ENCODE assay signal across 8 mouse cellular contexts in genomic region chr8:119440250-119440951, GRCm38 (mm10). TPM values are rescaled to one million over a fixed set of nuclear protein-coding genes. Genes with fewer than 3 reads are reported as not detected.
DNase-seq lines count a peak whose midpoint lies in the region; ATAC-seq and TF ChIP-seq lines count a peak whose summit lies in the region.

No protein-coding gene starts in this region.

- H3K4me1 ChIP-seq in forebrain, embryonic 15.5 days: no peaks in the 10 kb centered on the region

- H3K9ac ChIP-seq in forebrain, embryonic 15.5 days (replicated peaks): no peak overlapping the region

- H3K9me3 ChIP-seq in forebrain, embryonic 15.5 days: no peaks in the 10 kb centered on the region

- no peaks in the 10 kb centered on the region for H3K36me3 ChIP-seq in forebrain, embryonic 15.5 days

- no peak overlapping the region for H3K27ac ChIP-seq in layer of hippocampus, adult 2 months
- no peak overlapping the region for H3K27ac ChIP-seq in forebrain, embryonic 15.5 days (replicated peaks)

- WGBS in forebrain, embryonic 15.5 days: 15% methylated on average over 16 of the region's 16 CpGs

- peak; percentile 60 to 61 for DNase-seq in layer of hippocampus, adult 2 months (ENCODE audit: low spot score in 2 of 2)
- DNase-seq in layer of hippocampus, adult 9-10 months (ENCODE audit: low spot score): no peak
- peak; percentile 42 for DNase-seq in c-Kit-positive CD71-positive TER-119-positive erythroid progenitor cells, embryonic 14.5 days (ENCODE audit: low spot score)
- DNase-seq in heart, postnatal 4 days: peak; percentile 86
- DNase-seq in layer of hippocampus, postnatal 36 days: peak; percentile 51 to 61
- peak; percentile 88 for DNase-seq in lung, postnatal 36 days
- DNase-seq in right cerebral cortex, postnatal 4 days: peak; percentile 49

- ATAC-seq in forebrain, embryonic 15.5 days (replicated peaks): peak; percentile 46; the same call in 1 of the 2 replicates

- TF ChIP-seq CTCF in layer of hippocampus, adult 2 months (conservative IDR thresholded peaks at IDR 0.05): peak; percentile 82

- no peak overlapping the region for H3K4me3 ChIP-seq in layer of hippocampus, adult 2 months
- H3K4me3 ChIP-seq in forebrain, embryonic 15.5 days: no peak overlapping the region

- H3K27me3 ChIP-seq in forebrain, embryonic 15.5 days: no peaks in the 10 kb centered on the region

- H3K4me2 ChIP-seq in forebrain, embryonic 15.5 days (replicated peaks): no peak overlapping the region

RNA-seq across cellular contexts. Expression of gene Necab2, which starts 6.1 kb away (rescaled TPM):
- 100 to 1,000 TPM in 1 of 2 experiments, 10 to 100 TPM in 1; 99.0 to 104 TPM for total RNA-seq in layer of hippocampus, adult 2 months (2021)
- polyA plus RNA-seq in forebrain, embryonic 15.5 days (2015; fragmentation: Nextera tagmentation; extraction: Ambion mirVana): 15.7 and 17.9 TPM in 2 replicates
- total RNA-seq in heart, postnatal 4 days (2021): under 1 TPM in 1 of 2 experiments, not detected in 1; 0.23 TPM
- total RNA-seq in layer of hippocampus, postnatal 36 days (2021): 100 to 1,000 TPM in 1 of 2 experiments, 10 to 100 TPM in 1; 94.4 to 116 TPM

RNA-seq across cellular contexts. Expression of gene Osgin1, which starts 6.5 kb away (rescaled TPM):
- total RNA-seq in layer of hippocampus, adult 2 months (2021): 1 to 10 TPM in 1 of 2 experiments, under 1 TPM in 1; 0.18 to 1.3 TPM
- 0.19 and 0.22 TPM in 2 replicates for polyA plus RNA-seq in forebrain, embryonic 15.5 days (2015; fragmentation: Nextera tagmentation; extraction: Ambion mirVana)
- total RNA-seq in heart, postnatal 4 days (2021): 1 to 10 TPM in 1 of 2 experiments, under 1 TPM in 1; 0.55 to 1.5 TPM
- under 1 TPM in 1 of 2 experiments, not detected in 1; 0.56 TPM for total RNA-seq in layer of hippocampus, postnatal 36 days (2021)

RNA-seq across cellular contexts. Expression of gene Mlycd, which starts 45.7 kb away (rescaled TPM):
- total RNA-seq in layer of hippocampus, adult 2 months (2021): 10 to 100 TPM; 29.1 to 30.8 TPM
- 14.7 and 15.2 TPM in 2 replicates for polyA plus RNA-seq in forebrain, embryonic 15.5 days (2015; fragmentation: Nextera tagmentation; extraction: Ambion mirVana)
- total RNA-seq in heart, postnatal 4 days (2021): 10 to 100 TPM; 70.4 to 72.5 TPM
- total RNA-seq in layer of hippocampus, postnatal 36 days (2021): 10 to 100 TPM; 26.5 to 28.6 TPM

Comparison
In these comparisons a context has a peak if more than half of its experiments do, and no peak if none do; other contexts are left out.
1. RNA of gene Necab2, which starts 6.1 kb away (total RNA-seq): 94.4 to 116 TPM in layer of hippocampus, postnatal 36 days and 99.0 to 104 TPM in layer of hippocampus, adult 2 months; 0.23 TPM in heart, postnatal 4 days; every median in the first group is over 10 times any median in the second.